Mouse (Mus musculus): ENCODE measurements at regions not wholly inside any gene's neighbourhood (a gene's known extent, or its start where the extent isn't known, plus 50 kb on each side); places are given as distances from the start of the nearest gene placed in this dataset.
"Not testable (repeated sequence)": the region's sequence is repeated elsewhere in the genome, so short reads cannot be mapped to it uniquely, and the experiment has no call there.

GRCm38 (mm10) chr6:84313797-84314196, 279.9 kb downstream of the Cyp26b1 start:
- DNase-seq = no peak

GRCm38 (mm10) chr6:84310635-84311241, 283.0 kb downstream of the Cyp26b1 start:
- DNase-seq = no peak

GRCm38 (mm10) chr6:84307556-84307955, 286.2 kb downstream of the Cyp26b1 start:
- DNase-seq = no peak

- DNase-seq = no peak
Measured at GRCm38 (mm10) chr6:84306585-84306984, 287.1 kb downstream of the Cyp26b1 start.

GRCm38 (mm10) chr6:84305093-84305492, 288.6 kb downstream of the Cyp26b1 start:
- peak; percentile 39 to 59 for DNase-seq

GRCm38 (mm10) chr6:84302916-84303315, 290.8 kb downstream of the Cyp26b1 start:
- DNase-seq = not testable (repeated sequence)

- DNase-seq = no peak
Measured at GRCm38 (mm10) chr6:84299936-84300335, 291.5 kb downstream of the Dysf start.

- DNase-seq = no peak
Measured at GRCm38 (mm10) chr6:84299146-84299545, 290.8 kb downstream of the Dysf start.

GRCm38 (mm10) chr6:84273907-84274306, 265.5 kb downstream of the Dysf start:
- DNase-seq = not testable (repeated sequence)

- peak; percentile 38 to 50 for DNase-seq
Measured at GRCm38 (mm10) chr6:84272520-84273311, 264.3 kb downstream of the Dysf start.

GRCm38 (mm10) chr6:84271966-84272365, 263.6 kb downstream of the Dysf start:
- no peak for DNase-seq

- no peak for DNase-seq
Measured at GRCm38 (mm10) chr6:84271441-84271840, 263.1 kb downstream of the Dysf start.

GRCm38 (mm10) chr6:84270518-84271165, 262.3 kb downstream of the Dysf start:
- DNase-seq = no peak

GRCm38 (mm10) chr6:84269478-84269877, 261.1 kb downstream of the Dysf start:
- DNase-seq = no peak

GRCm38 (mm10) chr6:84269023-84269422, 260.6 kb downstream of the Dysf start:
- DNase-seq = no peak

GRCm38 (mm10) chr6:84268111-84268510, 259.7 kb downstream of the Dysf start:
- DNase-seq = no peak

- DNase-seq = no peak
Measured at GRCm38 (mm10) chr6:84267526-84267925, 259.1 kb downstream of the Dysf start.

GRCm38 (mm10) chr6:84266736-84267135, 258.3 kb downstream of the Dysf start:
- peak in 1 of 2 experiments; percentile 26 for DNase-seq

GRCm38 (mm10) chr6:84264681-84265080, 256.3 kb downstream of the Dysf start:
- peak in 1 of 2 experiments; percentile 28 for DNase-seq

GRCm38 (mm10) chr6:84263686-84264085, 255.3 kb downstream of the Dysf start:
- no peak for DNase-seq

GRCm38 (mm10) chr6:84262766-84263165, 254.4 kb downstream of the Dysf start:
- DNase-seq = no peak

- no peak for DNase-seq
Measured at GRCm38 (mm10) chr6:84261483-84261882, 253.1 kb downstream of the Dysf start.
